Mouse (Mus musculus) c-Kit-positive CD71-negative TER-119-negative erythroid progenitor cells, embryonic 14.5 days (primary cell): ENCODE measurements around the gene Tex13a.

Experiments used
- DNase-seq: peaks from one replicate; pipeline ENCODE4 v3.0.0-alpha.2; 2013; ENCODE audit warnings: low read depth

Tex13a gene

GRCm38 (mm10) chrX:138209480-138209879, at the start of gene Tex13a:
Gene Tex13a (minus strand): TSS chrX:138209580.
- no peak for DNase-seq

GRCm38 (mm10) chrX:138234626-138235025, 25.2 kb upstream of the Tex13a start:
- no peak for DNase-seq

GRCm38 (mm10) chrX:138170146-138170545, 39.2 kb downstream of the Tex13a start:
- DNase-seq = peak; percentile 1
